Mouse (Mus musculus): ENCODE results near the gene Nfic.

Gene Nfic

GRCm38 (mm10) chr10:81379183-81379553 is 76.3 kb downstream of the Nfic start:
- DNase-seq: no peak

- DNase-seq: peak; percentile 100
These were observed 76.8 kb downstream of the Nfic start for GRCm38 (mm10) chr10:81378553-81379182.

GRCm38 (mm10) chr10:81377793-81378552 is 77.5 kb downstream of the Nfic start, which contains the start of gene Fzr1:
Fzr1 (minus strand) TSS chr10:81378516.
- DNase-seq: peak; percentile 28

GRCm38 (mm10) chr10:81377362-81377664 is 78.1 kb downstream of the Nfic start:
- DNase-seq: no peak

GRCm38 (mm10) chr10:81376561-81377361 is 78.7 kb downstream of the Nfic start:
- no peak for DNase-seq

GRCm38 (mm10) chr10:81375322-81375721 is 80.1 kb downstream of the Nfic start:
- DNase-seq: no peak

DNA sequence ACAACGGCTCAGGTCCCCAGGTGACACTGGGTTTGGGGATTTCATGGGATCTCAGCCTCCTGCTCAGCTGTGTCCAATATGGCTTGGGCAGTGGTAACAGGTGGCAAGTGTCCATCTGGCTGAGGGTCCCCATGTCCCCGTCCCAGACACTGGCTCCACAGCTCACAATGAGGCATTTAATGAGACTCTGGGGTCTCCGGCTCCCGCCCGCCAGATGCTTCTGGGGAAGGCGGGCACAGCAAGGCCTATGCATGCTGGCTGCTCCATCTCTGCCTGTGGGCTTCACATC is 88.3 kb downstream of the Nfic start:
- DNase-seq: no peak

DNA sequence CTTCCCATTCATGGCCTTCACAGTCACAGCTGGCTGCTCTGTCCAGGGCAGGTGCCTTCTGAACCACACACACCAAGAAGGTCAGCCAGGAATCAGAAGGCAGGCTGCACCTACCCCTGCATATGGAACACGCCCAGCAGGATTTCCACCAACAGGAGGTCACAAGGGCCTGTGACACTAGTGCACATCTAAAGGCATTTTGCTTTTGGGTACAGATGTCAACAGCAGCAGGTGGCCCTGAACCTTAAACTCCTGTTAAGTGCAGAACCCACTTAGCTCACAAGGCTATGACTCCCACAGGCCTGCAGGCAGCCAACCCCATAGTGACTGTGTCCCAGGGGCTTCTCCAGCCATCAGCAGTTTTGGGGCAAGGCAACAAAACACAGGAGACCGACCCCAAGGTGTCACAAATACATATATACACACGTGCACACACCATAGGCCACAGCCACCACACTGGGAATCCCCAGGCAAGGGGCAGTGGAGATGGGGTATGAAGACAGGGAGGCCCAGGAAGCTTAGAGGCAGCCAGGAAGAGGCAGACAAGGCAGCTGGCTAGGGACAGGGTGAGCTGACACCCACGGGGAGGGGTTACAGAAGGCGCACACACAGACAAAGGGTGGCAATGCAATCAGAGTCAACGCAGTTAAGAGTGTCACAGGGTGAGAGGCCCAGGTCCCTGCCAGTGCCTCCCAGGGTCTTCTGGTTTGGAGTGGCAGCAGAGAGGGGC is 88.8 kb downstream of the Nfic start:
- no peak for DNase-seq

DNA sequence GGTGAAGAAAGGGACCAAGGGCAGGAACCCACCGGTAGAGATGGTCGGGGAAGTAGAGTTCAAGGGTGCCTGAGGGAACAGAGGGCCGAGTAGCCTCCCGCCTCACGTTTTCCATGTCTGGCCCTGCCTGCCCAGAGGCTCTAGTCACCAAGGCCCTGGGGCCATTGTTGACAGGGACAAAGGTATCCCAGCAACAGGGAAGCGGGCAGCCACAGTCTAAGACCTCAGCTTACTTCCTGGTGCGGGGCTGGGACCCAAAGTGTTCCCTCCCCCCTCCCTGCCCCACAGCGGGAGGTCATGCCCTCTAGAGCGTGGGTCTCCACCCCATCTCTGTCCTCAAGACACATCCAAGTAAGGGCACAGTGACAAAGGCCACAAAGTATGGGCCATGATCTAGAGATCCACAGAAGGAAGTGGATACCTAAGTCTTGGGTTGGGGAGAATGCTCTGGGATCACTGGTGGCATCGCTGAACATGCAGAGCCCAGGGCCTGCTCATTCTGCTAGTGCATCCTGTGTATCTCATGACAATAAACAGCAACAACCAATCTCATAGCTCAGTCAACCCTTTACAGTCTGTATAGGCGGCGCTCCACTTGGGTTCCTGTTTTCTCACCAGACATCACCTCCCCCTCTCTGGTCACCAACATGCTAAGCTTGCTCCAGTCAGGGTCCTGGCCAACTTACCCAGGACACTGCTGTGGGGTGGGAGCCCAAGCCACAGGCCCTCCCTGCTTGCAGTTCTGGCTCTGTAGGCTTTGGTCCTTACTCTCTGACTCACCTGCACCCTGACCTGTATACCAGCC is 89.6 kb downstream of the Nfic start, which contains the start of gene 4930404N11Rik:
TSS of gene 4930404N11Rik (minus strand) at position 145 of the 805 bp plus-strand sequence.
- DNase-seq: peak; percentile 55

GRCm38 (mm10) chr10:81365073-81365472 is 90.4 kb downstream of the Nfic start:
- DNase-seq: no peak

DNA sequence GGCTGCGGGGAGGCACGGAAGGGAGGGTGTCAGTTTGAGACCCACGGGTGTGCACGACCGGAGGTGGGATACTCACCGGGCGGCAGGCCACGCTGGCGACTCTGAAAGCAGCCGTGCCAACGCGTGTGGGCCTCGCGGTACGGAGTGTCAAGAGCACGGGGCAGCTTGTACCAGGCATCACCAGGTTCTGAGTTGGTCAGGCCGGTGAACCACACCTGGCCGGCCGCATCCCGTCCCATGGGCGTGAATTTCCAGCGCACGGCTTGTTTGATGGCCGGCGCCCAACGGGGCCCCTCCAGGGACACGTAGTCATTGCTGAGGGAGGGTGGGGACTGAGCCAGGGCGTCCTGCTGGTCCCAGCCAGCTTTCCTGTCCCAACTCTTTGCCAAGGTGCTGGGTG is 90.8 kb downstream of the Nfic start:
- DNase-seq: peak; percentile 36

GRCm38 (mm10) chr10:81363436-81364346 is 91.7 kb downstream of the Nfic start:
- DNase-seq: no peak

GRCm38 (mm10) chr10:81362336-81362949 is 93.0 kb downstream of the Nfic start:
- DNase-seq: no peak

GRCm38 (mm10) chr10:81360721-81361120 is 94.7 kb downstream of the Nfic start:
- DNase-seq: no peak

GRCm38 (mm10) chr10:81358841-81359240 is 96.6 kb downstream of the Nfic start:
- peak; percentile 53 for DNase-seq

DNA sequence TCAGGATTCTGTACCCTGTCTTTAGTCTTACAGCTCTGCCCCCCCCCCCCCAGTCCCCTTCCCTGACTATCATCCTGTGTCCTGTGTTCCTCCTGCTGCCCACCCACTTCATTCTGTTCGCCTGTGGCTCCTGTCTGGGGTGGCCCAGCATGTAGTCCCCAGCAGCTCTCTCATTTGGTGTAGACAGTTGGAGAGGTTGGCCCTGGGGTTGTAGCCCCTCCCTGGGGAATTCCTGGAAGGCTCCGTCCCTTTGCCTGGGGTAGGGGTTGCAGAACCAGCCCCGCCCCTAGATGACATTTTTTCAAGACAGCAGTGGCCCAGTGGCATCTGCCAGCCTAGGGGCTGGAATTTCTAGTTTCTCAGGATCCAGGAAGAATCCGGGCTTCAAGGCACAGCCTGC is 97.2 kb downstream of the Nfic start:
- DNase-seq: peak; percentile 40

DNA sequence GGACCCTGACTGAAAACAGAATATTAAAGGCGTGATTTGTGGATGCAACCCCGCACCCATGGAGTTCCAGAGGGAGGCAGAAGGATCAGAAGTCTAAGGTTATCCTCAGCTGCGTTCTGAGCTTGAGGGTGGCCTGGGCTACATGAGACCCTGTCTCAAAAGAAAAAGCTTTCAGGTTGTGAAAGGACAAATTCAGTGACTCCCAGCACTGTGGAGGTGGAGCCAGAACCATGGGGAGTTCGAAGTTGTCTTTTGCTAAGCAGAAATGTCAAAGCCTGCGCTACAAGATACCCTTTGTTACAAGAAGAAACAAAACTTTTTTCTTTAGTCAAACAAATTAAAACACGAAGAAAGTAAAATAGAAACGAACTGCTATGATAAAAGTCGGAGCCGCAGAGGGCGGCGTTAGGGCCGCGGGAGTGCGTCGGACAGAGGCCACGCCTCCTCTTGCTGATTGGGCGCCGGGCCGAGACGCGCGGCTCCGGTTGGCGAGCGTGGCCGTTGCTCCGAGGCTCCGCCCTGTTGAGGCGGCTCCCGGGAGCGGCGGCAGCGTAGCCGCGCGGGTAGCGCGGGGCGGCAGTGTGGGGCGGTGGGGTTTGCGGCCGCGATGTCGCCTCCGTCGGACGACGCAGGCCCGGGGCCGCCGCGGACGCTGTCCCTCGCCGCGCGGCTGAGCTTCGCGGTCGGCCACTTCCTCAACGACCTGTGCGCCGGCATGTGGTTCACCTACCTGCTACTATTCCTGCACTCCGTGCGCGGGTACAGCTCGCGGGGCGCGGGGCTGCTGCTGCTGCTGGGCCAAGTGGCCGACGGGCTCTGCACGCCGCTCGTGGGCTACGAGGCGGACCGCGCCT is 98.2 kb downstream of the Nfic start, which contains the start of gene Mfsd12:
TSS of gene Mfsd12 (plus strand) at position 501 of the 854 bp plus-strand sequence.
- peak; percentile 93 for DNase-seq

- DNase-seq: peak; percentile 64
These were observed 99.0 kb downstream of the Nfic start for GRCm38 (mm10) chr10:81356352-81356990.

DNA sequence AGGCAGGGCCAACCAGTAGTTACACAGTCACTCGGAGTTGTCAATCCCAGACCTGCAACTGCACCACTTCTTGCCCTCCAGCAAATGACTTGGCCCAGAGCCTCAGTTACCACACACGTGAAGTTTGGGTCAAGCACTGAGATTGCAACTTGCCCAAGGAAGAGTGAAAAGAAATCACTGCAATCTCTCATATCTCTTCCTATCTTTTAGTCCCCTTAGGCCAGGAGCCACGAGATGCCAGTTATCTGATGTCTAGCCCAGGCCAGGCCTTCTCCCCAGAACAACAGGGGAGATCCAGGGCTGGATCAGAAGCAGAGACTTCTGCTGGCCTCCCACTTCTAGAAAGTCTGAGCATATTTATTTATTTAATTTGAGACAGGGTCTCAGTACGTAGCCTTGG is 99.9 kb downstream of the Nfic start:
- DNase-seq: no peak

All from lung, postnatal 36 days (tissue).